Mouse (Mus musculus) heart, adult 8-10 months (tissue): ENCODE measurements around the gene Zbtb21. TPM values are rescaled to one million over a fixed set of nuclear protein-coding genes. Genes with fewer than 3 reads are reported as not detected.

Experiments used
- total RNA-seq, 4 experiments: library from RNA; stranded (reverse); gene quantifications; 2 replicates each; pipeline ENCODE4 v1.2.4; 2022

Gene Zbtb21
- total RNA-seq, 4 experiments from 2014 or later, result 7.3 to 10.4 (median 10.2) TPM

Other genes starting within 250 kb of the Zbtb21 start
- gene Ripk4, start 198.8 kb downstream of the Zbtb21 start, total RNA-seq, result under 1 TPM; 0.06 to 0.22 (median 0.19) TPM
- 1 to 10 TPM; 4.5 to 6.5 (median 5.0) TPM for gene Prdm15, start 110.8 kb downstream of the Zbtb21 start, total RNA-seq
- gene C2cd2, start within 50 bp of the Zbtb21 start, total RNA-seq, result 10 to 100 TPM; 18.7 to 27.2 (median 24.4) TPM
- 1 to 10 TPM; 2.7 to 7.8 (median 3.7) TPM for gene B230307C23Rik, start 34.7 kb upstream of the Zbtb21 start, total RNA-seq
- 1 to 10 TPM; 1.6 to 2.2 (median 2.1) TPM for gene A630089N07Rik, start 119.8 kb upstream of the Zbtb21 start, total RNA-seq